Mouse (Mus musculus) embryo, embryonic 11.5 days (tissue): ENCODE measurements at regions not wholly inside any gene's neighbourhood (a gene's known extent, or its start where the extent isn't known, plus 50 kb on each side); places are given as distances from the start of the nearest gene placed in this dataset.

Source experiments
- DNase-seq: peaks from one replicate; pipeline ENCODE4 v3.0.0-alpha.2; 2012; ENCODE audit warnings: low read depth, low spot score

GRCm38 (mm10) chr7:78123386-78123785, 614.4 kb downstream of the Ntrk3 start:
- no peak for DNase-seq

GRCm38 (mm10) chr7:78121151-78121486, 616.7 kb downstream of the Ntrk3 start:
- DNase-seq, result peak; percentile 2

- no peak for DNase-seq
Measured at GRCm38 (mm10) chr7:78120462-78121150, 617.2 kb downstream of the Ntrk3 start.

- DNase-seq, result no peak
Measured at GRCm38 (mm10) chr7:78119809-78120208, 618.0 kb downstream of the Ntrk3 start.

- DNase-seq, result no peak
Measured at GRCm38 (mm10) chr7:78111291-78111690, 626.5 kb downstream of the Ntrk3 start.

GRCm38 (mm10) chr7:78103536-78104279, 634.1 kb downstream of the Ntrk3 start:
- no peak for DNase-seq

- DNase-seq, result no peak
Measured at GRCm38 (mm10) chr7:78102396-78102795, 635.4 kb downstream of the Ntrk3 start.

- no peak for DNase-seq
Measured at GRCm38 (mm10) chr7:78086566-78087008, 651.2 kb downstream of the Ntrk3 start.

GRCm38 (mm10) chr7:78085783-78086565, 651.8 kb downstream of the Ntrk3 start:
- no peak for DNase-seq

- no peak for DNase-seq
Measured at GRCm38 (mm10) chr7:78079708-78080107, 658.1 kb downstream of the Ntrk3 start.

- no peak for DNase-seq
Measured at GRCm38 (mm10) chr7:78071131-78071530, 666.7 kb downstream of the Ntrk3 start.

- no peak for DNase-seq
Measured at GRCm38 (mm10) chr7:78061631-78062030, 676.2 kb downstream of the Ntrk3 start.

- no peak for DNase-seq
Measured at GRCm38 (mm10) chr7:78049606-78050005, 688.2 kb downstream of the Ntrk3 start.

- DNase-seq, result no peak
Measured at GRCm38 (mm10) chr7:78045456-78045855, 692.4 kb downstream of the Ntrk3 start.

GRCm38 (mm10) chr7:78031032-78031431, 706.8 kb downstream of the Ntrk3 start:
- DNase-seq, result no peak

GRCm38 (mm10) chr7:78026992-78027615, 710.7 kb downstream of the Ntrk3 start:
- no peak for DNase-seq

- no peak for DNase-seq
Measured at GRCm38 (mm10) chr7:78023591-78023990, 714.2 kb downstream of the Ntrk3 start.

- no peak for DNase-seq
Measured at GRCm38 (mm10) chr7:78023075-78023474, 714.7 kb downstream of the Ntrk3 start.

GRCm38 (mm10) chr7:78013631-78014030, 724.2 kb downstream of the Ntrk3 start:
- DNase-seq, result no peak

GRCm38 (mm10) chr7:78003086-78003485, 734.7 kb downstream of the Ntrk3 start:
- DNase-seq, result no peak

GRCm38 (mm10) chr7:77993840-77994239, 744.0 kb downstream of the Ntrk3 start:
- DNase-seq, result no peak

GRCm38 (mm10) chr7:77990150-77990549, 747.7 kb downstream of the Ntrk3 start:
- DNase-seq, result no peak
